Mouse (Mus musculus) heart, postnatal 4 days (tissue): ENCODE data around the gene Gan. TPM values are rescaled to one million over a fixed set of nuclear protein-coding genes. Genes with fewer than 3 reads are reported as not detected.
A peak's percentile ranks its signal among the peaks of the same experiment; 100 is the strongest.

Source experiments
- DNase-seq: peaks from one replicate; pipeline ENCODE4 v3.0.0; 2021
- total RNA-seq, 2 experiments: library from RNA; stranded (reverse); gene quantifications; 2 replicates each; pipeline ENCODE4 v1.2.3; 2021

The Gan gene
- total RNA-seq, 2 experiments from 2014 or later = 7.4 TPM

GRCm38 (mm10) chr8:117159031-117159430 lies 1.1 kb downstream of the Gan start:
- no peak for DNase-seq

DNA sequence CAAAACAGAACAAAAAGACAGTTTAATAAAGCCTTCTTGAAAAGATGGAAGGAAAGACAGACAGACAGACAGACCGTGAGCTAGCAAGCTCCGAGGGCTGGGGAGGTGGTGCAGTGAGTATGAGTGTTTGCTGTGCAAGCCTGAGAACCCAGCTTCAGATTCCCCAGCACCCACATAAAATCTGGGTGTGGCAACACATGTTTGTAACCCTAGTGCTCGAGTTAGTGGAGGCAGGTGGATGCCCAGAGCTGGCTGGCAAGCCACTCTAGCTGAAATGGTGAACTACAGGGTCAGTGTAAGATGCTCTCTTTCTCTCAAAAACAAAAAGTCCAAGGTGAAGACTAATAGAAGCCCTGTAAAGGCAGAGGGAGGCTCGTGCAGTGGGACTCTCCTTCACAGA lies 7.0 kb downstream of the Gan start:
- no peak for DNase-seq

DNA sequence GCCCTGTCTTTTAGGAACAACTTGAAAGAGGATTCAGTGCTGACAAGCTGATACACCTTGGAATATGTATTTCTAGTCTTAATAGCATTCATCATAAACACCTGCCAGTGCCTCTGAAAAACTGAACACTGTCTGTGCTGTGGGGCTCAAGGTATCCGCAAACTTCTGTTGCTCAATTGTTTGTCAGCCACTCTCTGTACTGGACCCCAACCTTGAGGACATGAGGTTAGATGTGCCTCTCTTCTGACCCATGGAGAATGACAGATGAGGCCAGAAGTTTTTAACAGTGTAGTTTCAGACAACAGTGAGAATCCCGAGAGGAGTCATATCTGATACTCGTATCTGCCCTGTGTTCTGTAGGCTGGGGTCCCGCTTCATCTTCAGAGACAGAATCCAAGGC lies 7.6 kb downstream of the Gan start:
- no peak for DNase-seq

- DNase-seq = no peak
Measured at GRCm38 (mm10) chr8:117166515-117166914, 8.6 kb downstream of the Gan start.

DNA sequence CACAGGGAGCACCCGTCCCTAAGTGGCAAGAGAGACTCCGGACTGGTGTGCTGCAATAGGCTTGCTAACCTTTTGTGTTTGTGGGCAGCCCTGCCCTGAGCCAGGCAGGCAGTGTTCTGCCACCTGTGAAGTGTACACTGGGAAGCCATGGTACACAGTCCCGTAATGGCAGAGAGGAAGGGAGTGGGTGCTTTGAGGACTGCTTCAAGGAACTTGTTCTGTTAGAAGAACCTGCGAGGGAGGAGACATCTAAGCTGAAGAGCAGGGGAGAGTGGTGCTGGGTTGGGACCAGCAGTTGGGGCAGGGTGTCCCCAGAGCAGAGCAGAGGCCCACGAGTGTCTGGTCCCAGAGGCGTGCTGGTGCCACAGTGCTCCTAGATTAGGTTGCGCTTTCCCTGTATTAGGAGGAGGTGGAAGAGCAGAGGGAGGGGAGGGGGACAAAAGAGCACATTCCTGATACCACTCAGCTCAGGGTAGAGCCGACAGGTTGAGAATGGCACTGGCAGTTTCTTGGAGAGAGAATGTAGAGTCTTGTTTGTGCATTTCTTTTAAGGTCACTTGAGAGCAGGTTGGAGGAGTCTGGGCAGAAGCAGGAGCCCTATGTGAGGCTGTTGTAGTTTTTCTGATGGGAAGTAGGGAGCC lies 9.4 kb downstream of the Gan start:
- DNase-seq = no peak

- DNase-seq = no peak
Measured at GRCm38 (mm10) chr8:117168378-117168777, 10.4 kb downstream of the Gan start.

GRCm38 (mm10) chr8:117171826-117172225 lies 13.9 kb downstream of the Gan start:
- no peak for DNase-seq

DNA sequence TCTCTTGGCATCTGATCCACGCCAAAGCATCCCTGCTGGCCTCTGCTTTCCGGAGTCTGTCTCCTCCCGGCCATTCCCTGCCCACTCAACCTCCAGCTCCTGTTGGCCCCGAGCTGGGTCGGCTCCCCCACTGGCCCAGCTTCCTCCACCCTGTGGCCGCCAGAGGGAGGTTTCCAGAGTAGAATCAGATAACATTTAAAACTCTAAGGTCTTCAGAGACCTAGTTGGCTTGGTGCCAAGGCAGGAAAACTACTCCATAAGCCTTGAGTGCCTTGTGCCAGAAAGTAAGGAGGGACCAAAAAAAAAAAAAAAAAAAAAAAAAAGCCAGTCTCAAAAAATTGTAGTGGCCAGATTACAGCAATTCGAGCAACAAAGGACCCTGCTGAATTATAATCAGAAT lies 15.0 kb downstream of the Gan start:
- peak; percentile 73 for DNase-seq

DNA sequence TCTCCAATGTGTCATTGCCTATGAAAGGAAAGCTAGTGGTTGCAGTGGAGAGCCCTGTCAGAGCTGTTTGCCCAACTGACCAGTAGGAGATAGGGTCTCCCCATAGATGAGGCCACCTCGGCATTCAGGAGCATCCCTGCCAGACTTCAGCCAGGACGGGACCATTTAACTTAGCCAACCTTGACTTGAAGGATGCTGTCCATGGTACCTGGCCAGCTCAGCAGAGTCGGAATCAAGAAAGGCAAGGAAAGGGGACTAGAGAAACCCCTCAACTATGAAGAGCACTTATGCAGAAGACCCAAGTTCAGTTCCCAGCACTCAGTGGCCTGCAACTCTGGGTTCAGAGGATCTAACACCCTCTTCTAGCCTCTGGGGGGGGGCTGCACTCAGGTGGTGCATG lies 15.8 kb downstream of the Gan start:
- DNase-seq = no peak

DNA sequence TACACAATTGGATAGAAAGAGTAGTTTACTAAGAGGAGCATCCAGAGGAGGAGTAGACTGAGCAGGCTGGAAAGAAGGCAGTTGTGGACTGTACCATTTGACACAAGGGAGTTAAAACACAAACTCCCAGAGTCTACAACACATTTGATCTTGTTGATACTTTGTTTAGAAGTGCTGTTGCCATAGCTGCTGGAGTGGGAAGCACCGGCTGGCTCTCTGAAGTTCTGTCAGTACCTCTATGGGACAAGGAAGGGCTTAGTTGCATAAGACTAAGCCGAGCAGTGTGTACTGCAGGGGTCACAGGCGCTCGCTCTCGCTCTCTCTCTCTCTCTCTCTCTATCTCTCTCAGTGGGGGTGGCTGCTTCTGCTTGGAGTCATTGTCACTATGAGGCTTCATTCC lies 16.6 kb downstream of the Gan start:
- no peak for DNase-seq

- DNase-seq = no peak
Measured at GRCm38 (mm10) chr8:117176308-117176707, 18.4 kb downstream of the Gan start.

DNA sequence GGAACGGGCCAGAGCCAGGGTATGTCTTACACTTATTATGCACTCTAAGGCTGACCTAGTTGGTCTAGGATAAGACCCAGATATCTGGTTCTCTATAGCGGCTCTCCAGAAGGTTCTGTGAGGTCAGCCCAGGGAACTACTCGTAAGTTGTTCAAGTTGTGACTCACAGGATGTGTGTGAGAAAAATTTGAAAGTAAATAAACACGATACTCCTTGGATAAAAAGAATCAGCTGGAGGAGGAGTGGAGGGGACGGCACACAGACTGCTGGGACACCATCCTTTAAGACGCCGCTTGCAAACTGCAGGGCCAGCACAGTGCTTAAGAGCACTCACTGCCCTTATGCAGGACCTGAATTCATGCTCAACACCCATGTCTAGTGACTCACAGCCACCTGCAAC lies 19.3 kb downstream of the Gan start:
- no peak for DNase-seq

DNA sequence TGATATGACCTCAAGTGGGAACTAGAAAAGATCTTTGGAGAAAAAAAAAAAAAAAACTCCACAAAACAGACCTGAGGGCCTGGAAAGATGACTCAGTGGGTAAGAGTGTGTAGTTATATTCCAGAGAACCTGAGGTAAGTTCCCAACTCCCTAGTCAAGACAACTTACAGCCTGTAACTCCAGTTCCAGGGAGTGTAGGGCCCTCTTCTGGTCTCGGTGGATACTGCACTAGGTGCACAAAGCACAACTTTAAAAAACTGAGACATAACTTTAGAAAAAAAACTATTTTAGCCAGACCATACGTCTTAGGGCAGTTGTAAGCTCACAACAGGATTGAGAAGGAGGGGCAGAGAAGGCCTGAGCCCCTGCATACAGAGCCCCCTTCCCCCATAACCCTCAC lies 20.1 kb downstream of the Gan start:
- no peak for DNase-seq

DNA sequence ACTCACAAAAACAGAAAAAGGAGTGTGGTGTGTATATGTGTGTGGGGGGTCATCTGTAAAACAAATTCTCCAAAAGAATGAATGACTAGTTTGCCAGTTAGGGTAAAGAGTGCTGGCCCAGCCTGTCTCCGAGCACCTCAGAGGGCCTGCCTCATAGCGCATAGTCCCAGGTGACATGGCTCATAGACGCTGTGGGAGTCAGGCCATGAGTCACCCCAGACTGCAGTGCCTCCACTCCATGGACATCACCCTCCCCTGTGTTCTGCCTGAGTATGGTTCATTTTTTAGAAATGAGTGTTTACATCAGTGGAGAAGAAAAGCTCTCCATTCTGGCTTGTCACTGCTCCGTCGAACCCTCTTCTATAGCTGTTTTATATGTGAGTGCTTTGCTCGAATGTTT lies 20.7 kb downstream of the Gan start:
- DNase-seq = no peak

- no peak for DNase-seq
Measured at GRCm38 (mm10) chr8:117182746-117183145, 24.8 kb downstream of the Gan start.

GRCm38 (mm10) chr8:117183664-117184377 lies 25.9 kb downstream of the Gan start:
- no peak for DNase-seq

GRCm38 (mm10) chr8:117194355-117194754 lies 36.4 kb downstream of the Gan start:
- peak; percentile 49 for DNase-seq

DNA sequence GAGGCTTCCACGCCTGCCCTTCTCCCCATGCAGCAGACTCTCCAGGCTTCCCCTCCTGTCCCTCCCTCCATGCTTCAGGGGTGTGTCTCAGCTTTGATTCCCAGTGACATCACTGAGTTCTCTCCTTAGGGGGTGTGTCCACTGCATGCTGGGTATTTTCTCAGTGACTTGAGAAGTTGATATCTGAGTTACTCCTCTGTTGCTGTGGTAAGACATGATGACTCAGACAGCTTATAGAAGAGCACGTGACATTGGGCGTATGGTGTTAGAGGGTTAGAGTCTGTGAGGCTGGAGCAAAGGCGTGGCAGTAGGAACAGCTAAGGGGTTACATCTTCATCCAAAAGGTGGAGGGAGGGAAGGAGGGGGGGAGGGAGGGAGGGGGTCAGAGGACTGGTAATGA lies 38.7 kb downstream of the Gan start:
- no peak for DNase-seq

DNA sequence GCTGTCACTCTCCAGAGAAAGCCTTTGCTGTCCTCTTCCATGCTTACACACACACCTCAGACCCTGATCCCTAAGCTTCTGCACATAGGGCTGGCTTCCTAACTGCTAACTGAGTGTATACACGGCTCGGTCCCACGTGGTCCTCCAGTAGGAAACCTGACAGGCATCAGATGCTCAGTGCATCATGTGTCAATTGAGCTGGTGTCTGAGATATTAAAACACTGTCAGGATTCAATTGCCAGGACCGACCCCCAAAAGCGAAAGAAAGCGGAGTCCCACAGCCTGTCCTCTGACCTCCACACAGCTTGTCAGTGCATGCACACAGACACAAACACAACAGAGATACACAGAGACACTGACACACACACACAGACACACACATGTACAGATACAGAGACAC lies 39.6 kb downstream of the Gan start:
- no peak for DNase-seq

- peak; percentile 77 for DNase-seq
Measured at GRCm38 (mm10) chr8:117198141-117198935, 40.4 kb downstream of the Gan start.

DNA sequence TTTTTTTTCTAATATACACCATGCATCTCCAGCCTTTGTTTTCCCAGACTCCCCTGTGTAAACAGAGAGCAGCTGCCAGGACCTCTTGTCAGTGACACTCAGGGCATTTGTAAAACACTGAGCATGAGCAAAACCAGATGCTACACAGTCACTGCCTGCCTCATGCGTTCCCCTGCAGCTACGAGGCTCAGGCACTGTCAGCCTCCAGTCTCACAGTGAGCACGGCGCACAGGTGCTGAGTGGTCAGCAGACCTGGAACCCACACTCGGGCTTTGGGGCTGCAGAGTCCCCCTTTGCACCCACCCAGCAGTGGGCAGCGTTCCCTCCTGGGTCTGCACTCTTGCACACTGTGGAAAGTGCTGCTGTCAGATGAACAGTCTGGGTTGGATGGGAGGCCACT lies 41.7 kb downstream of the Gan start:
- DNase-seq = peak; percentile 45

DNA sequence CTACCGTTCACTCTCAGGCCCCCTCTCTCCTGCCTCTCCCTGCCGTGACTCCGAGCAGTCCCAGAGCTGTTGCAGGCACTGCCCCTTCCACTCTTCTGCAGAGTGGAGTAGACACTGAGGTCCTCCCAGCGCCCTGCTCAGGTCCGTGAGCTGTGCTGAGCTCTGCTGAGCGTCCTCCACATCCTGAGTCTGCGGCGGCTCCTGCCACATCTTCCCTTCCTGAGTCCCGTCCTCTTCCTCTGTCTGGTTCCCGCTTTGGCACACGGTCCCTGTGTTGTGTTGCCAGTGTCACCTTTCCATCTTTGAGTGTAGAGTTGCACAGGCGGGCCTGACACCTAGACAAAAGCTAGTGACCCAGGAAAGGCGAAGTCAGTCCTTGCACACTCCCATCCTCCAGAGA lies 42.4 kb downstream of the Gan start:
- peak; percentile 14 for DNase-seq

- DNase-seq = peak; percentile 28
Measured at GRCm38 (mm10) chr8:117200803-117201202, 42.9 kb downstream of the Gan start.
